Mouse (Mus musculus) frontal cortex, postnatal 10 days (tissue): Measurements from ENCODE around the gene Tcfl5.

Experiments used
- DNase-seq, 2 experiments: peaks; one replicate each; pipeline ENCODE4 v3.0.0; 2022; ENCODE audit warnings: low spot score in 2 of 2, mixed read lengths in 1 of 2

Tcfl5 gene

DNA sequence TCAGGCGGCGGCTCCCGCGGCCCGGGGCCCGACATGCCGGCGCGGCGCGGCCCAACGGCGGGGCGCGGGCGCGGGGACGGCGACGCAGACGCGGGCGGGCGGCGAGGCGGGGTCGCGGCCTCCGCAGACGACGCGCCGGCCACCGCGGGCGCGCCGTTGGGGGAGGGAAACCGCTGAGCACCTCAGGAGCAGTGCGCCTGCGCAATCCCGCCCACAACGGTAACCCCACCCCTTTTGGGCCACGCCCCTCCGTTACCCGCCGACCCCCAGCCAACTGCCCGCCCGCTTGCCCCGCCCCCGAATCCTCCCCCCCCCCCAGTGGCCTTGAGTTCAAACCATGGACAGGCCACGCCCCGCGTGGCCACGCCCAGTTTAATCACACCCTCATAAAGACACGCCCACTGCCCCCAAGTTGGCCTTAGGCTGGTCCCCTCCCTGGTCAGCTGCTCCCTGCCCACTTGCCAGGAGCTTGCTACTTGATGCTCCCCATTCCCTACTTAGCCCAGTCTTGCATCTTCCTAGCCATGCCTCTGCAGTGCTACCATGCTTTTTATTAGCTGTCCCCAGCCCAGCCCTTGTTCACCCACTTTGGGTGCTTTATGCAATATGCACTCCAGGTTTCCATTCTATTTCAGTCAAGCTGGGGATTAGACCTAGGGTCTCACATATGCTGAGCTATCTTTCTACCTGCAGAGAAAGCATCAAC is at the start of gene Tcfl5:
Gene Tcfl5 (minus strand): TSS at position 154 of the 706 bp plus-strand sequence.
- no peak for DNase-seq

DNA sequence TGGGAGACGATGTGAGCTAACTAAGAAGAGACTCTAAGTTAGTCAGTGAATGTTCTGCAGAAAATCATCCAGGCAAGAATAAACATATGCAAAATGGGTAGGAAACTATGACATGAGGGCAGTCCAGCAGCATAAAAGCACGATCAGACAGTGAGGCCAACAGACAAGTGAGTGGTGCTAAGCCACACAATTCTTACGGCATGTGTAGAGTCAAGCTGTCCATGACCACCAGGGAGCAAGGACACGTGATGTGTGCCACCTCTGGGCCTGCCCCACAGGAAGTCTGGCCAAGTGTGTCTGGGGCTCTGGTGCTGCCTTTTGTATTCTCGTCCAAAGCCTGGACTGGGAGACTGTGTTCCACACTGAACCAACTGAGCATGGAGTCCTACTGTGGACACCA is 47.3 kb upstream of the Tcfl5 start:
- no peak for DNase-seq

- DNase-seq: no peak
These were observed 41.5 kb upstream of the Tcfl5 start for GRCm38 (mm10) chr2:180684031-180684430.

DNA sequence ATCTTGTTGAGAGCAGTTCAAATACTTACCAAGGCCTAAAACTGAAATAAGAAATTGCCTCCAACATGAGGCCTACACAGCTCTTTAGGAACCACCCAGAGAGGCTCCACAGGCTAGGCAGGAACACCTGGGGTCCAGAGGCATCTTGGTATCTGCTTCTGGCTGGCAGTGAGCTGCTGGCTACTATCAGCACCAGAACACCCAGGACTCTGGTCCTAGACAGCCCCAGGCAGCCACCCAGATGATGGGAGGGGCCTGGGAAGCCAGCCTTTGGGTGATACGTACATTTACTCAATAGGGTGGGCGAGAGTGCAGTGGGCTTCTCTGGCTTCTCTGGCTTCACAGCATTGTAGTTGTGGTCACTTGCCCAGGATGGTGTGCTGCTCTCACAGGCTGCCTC is 41.0 kb upstream of the Tcfl5 start:
- DNase-seq: no peak

GRCm38 (mm10) chr2:180681225-180681624 is 38.7 kb upstream of the Tcfl5 start:
- no peak for DNase-seq

GRCm38 (mm10) chr2:180678609-180679140 is 36.2 kb upstream of the Tcfl5 start:
- DNase-seq: peak; percentile 57 to 67

- no peak for DNase-seq
These were observed 34.2 kb upstream of the Tcfl5 start for GRCm38 (mm10) chr2:180676706-180677105.

DNA sequence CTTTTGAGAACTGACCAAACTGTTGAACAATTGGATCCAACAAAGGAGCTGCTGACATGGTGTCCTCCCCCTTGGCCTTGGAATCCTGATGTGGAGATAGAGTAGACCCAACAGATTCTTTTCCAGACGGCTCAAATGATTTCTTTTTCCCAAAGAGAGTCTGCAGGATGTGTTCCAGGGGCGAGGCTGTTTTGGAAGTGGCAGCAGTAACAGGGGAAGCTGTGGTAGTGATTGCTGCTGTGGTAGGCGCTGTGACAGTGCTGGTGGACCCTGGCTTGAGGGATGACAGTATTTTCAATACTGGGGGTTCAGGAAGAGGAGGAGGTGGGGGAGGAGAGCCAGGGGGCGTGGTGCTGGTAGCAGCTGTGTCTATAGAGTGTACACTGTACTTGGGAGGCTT is 19.5 kb upstream of the Tcfl5 start:
- no peak for DNase-seq

GRCm38 (mm10) chr2:180660521-180660920 is 18.0 kb upstream of the Tcfl5 start:
- DNase-seq: no peak

DNA sequence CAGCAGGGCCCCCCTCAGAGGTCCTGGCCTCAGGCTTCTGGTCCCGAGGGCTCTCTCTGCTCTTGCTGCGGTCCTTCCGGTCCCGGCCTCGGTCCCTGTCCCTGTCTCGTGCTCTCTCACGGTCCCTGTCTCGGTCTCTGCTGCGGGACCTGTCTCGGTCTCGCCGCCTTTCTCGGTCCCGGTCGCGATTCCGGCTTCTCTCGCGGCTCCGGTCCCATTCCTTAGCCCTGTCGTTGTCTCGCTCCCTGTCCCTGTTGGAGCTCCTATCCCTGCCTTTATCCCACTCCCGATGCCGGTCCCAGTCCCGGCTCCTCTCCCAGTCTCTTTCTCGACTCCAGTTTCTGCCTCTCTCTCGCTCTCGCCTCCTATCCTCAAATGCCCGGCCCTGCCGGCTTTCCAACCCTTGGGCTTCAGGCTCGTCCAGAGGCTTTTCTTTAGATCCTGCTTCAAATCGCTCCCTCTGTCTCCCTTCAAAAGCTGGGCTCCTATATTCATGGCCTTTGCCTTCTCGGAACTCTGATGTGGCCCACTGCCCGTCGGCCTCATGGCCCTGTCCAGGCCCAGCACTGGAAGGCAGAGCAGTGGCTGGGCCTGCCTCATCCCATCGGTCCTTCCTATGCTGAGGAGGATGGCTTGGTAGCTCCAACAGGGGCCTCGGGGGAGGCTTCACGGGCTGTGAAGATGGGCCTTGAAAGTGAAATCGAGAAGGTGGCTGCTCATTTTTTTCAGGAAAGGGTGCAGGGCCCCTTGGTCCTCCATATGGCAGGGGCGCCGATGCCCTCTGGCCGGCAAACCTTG is 17.0 kb upstream of the Tcfl5 start:
- DNase-seq: no peak

GRCm38 (mm10) chr2:180658381-180658780 is 15.9 kb upstream of the Tcfl5 start:
- DNase-seq: no peak

DNA sequence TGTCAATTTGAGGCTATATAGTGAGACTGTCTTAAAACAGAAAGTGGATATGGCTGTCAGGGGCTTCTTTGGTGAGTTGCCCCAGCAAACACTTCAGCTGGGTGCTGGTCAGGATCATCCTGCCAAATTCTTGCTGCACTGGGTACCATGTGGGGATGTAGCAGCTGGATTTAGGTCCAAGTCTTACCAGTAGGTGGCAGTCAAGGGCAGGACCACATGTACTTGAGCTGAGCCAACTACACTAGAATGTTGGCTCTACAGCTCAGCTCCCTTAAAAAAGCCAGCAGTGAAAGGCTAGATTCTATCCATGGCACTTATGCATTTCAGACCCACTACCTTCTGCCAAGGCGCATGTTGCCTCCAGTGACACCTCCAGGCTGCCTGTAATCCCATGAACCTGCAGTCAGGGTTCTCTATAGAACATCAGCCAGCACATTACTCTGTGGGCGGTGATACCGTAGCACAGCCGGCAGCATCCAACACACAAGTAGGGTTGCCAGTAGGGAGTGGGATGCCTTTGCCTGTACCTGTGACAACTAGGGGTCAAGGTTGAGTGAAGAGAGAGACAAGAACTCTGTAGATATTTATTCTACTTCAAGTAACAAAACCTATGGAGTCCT is 15.0 kb upstream of the Tcfl5 start:
- DNase-seq: peak; percentile 55 to 73

DNA sequence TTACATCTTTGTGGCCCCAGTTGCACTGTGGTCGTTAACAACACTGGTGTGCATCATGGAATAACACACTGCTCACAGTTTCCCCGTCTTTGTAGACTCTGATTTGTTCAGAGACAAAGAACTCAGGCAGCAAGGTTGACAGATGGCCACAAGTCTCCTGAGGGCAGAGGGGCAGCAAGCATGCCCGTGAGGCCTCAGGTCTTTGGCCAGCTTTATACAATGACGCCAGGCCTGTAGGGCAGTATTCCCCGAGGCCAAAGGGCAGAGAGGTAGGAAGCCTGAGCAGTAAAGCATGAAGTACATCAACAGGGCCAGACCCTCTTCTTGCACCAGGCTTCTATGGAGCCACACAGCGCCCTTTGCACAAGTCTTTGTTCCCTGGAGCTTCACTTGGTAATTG is 12.6 kb upstream of the Tcfl5 start:
- DNase-seq: no peak

GRCm38 (mm10) chr2:180654666-180655065 is 12.2 kb upstream of the Tcfl5 start:
- DNase-seq: no peak

DNA sequence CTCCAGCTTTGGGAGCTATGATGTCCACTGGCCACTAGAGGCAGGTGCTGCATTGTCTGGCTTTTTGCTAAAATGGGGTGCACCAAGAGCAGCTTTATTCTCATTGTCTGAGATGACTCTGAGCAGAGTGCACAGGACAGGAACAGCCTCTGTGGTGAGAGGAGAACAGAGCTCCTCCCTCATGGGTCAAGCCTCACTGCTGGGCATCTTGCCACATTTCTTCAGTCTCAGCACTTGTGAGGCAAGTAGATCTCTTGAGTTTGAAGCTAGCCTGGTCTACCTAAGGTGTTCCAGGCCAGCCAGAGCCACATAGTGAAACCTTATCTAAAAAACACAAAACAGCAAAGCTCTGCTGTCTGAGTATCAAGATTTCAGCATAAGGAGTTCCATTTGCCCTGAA is 4.3 kb upstream of the Tcfl5 start:
- DNase-seq: no peak

GRCm38 (mm10) chr2:180643626-180644025 is 1.1 kb upstream of the Tcfl5 start:
- DNase-seq: no peak

- no peak for DNase-seq
These were observed 643 bp downstream of the Tcfl5 start for GRCm38 (mm10) chr2:180641576-180642554.

DNA sequence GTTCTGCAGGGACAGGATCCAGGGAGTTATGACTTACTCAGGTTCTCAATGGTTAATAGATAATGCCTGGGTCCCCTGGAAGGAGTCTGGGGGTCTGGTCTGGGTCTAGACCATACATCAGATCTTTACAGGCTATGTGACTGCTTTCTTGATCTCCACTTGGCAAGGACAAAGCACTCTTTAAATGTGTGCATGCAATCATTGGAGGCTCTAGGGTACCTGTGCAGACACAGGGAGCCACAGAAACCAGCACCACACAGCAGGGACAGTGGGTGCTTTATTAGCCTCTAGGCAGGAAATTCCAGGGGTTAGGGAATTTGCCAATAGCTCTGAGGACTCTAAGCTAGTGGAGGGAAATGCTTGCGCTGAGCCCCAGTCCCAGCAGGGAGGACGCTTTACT is 30.6 kb downstream of the Tcfl5 start:
- DNase-seq: no peak

DNA sequence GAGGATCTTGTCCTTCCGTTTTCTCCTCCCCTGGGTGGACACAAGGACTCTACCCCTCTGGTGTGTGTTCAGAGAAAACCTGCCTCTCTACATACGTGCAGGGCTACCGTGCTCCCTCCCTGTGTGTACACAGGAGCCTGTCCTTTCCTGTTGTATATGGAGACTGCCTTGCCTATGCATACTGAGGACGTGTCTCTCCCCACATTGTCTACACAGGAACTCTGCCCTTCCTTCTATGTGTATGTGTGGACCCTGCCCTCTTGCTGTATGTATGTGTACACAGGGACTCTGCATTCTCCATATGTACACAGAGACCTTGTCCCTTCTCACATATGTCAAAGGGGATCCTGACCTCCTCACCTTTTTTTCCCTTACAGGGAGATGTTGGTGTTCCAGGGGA is 32.2 kb downstream of the Tcfl5 start:
- DNase-seq: no peak

GRCm38 (mm10) chr2:180604781-180605180 is 37.7 kb downstream of the Tcfl5 start:
- DNase-seq: no peak

DNA sequence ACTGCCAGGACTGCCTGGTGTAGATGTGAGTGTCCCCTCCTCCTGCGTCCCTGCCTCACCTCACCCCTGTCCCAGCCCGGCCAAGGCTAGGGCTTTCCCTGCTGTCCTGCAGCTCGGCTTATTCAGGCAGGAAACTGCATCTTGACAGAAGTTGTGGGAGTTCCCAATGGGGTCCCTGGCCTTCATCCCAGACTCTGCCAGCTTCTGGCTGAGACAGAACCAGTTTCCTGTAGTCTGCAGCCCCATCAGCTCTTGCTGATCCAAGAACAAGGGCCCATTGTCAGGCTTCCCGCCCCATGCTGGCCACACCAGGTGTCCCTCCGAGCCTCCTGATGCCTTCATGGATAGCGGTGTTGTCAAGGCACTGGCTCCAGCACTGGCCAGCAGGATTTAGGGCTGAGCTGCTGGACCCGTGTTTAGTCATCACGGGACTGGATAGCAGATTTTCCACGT is 41.9 kb downstream of the Tcfl5 start:
- DNase-seq: peak; percentile 38 to 61
